Mouse (Mus musculus) midbrain, postnatal 0 days (tissue): ENCODE data around the gene Fntb. TPM values are rescaled to one million over a fixed set of nuclear protein-coding genes. Genes with fewer than 3 reads are reported as not detected.

Experiments
- ATAC-seq: fragments of 200-750 bp; cut with Nextera tagmentation; 2 replicates; pipeline ENCODE4 v1.8.0; 2017; ENCODE audit warnings: moderate number of reproducible peaks, mild to moderate bottlenecking, moderate TSS enrichment, moderate library complexity; ENCODE audit not compliant: low FRiP score
- DNase-seq: peaks from one replicate; pipeline ENCODE4 v3.0.0-alpha.2; 2015; ENCODE audit warnings: low spot score
- H3K27ac ChIP-seq: fragments of 300-500 bp; sonication (generic); 2 replicates; pipeline ENCODE4 v1.5.1; 2014; ENCODE audit warnings: low read depth, mild to moderate bottlenecking, low read length, mixed read lengths
- H3K27me3 ChIP-seq: fragments of 300-500 bp; sonication (generic); 2 replicates; pipeline ENCODE4 v1.6.1; 2014; ENCODE audit warnings: low read length, control low read depth, mixed read lengths; ENCODE audit not compliant: insufficient read depth
- H3K36me3 ChIP-seq: fragments of 300-500 bp; sonication (generic); 2 replicates; pipeline ENCODE4 v1.6.1; 2014; ENCODE audit warnings: low read length, control low read depth, mixed read lengths; ENCODE audit not compliant: insufficient read depth
- H3K4me1 ChIP-seq: fragments of 300-500 bp; sonication (generic); 2 replicates; pipeline ENCODE4 v1.6.1; 2014; ENCODE audit warnings: mild to moderate bottlenecking, control low read depth, antibody characterized with exemption, low read length, mixed read lengths; ENCODE audit not compliant: insufficient read depth
- H3K4me2 ChIP-seq: fragments of 300-500 bp; sonication (generic); 2 replicates; pipeline ENCODE4 v1.6.1; 2014; ENCODE audit warnings: low read depth, mild to moderate bottlenecking, low read length, mixed read lengths; ENCODE audit not compliant: poor library complexity, severe bottlenecking
- H3K4me3 ChIP-seq: fragments of 300-500 bp; sonication (generic); 2 replicates; pipeline ENCODE4 v1.5.1; 2014; ENCODE audit warnings: low read depth, mild to moderate bottlenecking, low read length, moderate library complexity
- H3K9ac ChIP-seq: fragments of 300-500 bp; sonication (generic); replicated peaks from 2 replicates; pipeline ENCODE4 v1.6.1; 2014; ENCODE audit warnings: mild to moderate bottlenecking, low read length, moderate library complexity, mixed read lengths; ENCODE audit not compliant: poor library complexity, severe bottlenecking
- H3K9me3 ChIP-seq: fragments of 300-500 bp; sonication (generic); 2 replicates; pipeline ENCODE4 v1.6.1; 2016; ENCODE audit warnings: low read length, control low read depth
- CTCF ChIP-seq: IDR thresholded peaks from 2 replicates; pipeline ENCODE4 v1.5.1; 2016; ENCODE audit warnings: antibody characterized with exemption, mild to moderate bottlenecking
- WGBS: fragments of 180-500 bp; shearing (Covaris S2); extraction: QIAGEN DNeasy Blood & Tissue Kit; methylation state at CpG from one replicate; pipeline ENCODE4 v1.1.7; 2014; 5-methylcytosine and 5-hydroxymethylcytosine counted together
- polyA plus RNA-seq: library from polyadenylated mRNA; unstranded; fragments of >200 nt; fragmentation: Nextera tagmentation; extraction: Ambion mirVana; gene quantifications from 2 replicates; pipeline ENCODE4 v1.2.1, GENCODE M21; 2015
- total RNA-seq: library from RNA; depleted of rRNA; stranded (reverse); fragments of >200 nt; gene quantifications from 2 replicates; pipeline ENCODE4 v1.2.3, GENCODE M21; 2014

Gene Fntb
- total and polyA plus RNA-seq, 2 experiments from 2014 or later, result 34.3 to 36.6 TPM

- Histone ChIP-seq H3K9me3 (no peaks in the 10 kb centered on the region), H3K4me2 (no peak overlapping the region), H3K4me1 (no peaks in the 10 kb centered on the region), H3K9ac (no peak overlapping the region), H3K27me3 (no peaks in the 10 kb centered on the region), H3K27ac (no peak overlapping the region), H3K4me3 (no peak overlapping the region), H3K36me3 (no peaks in the 10 kb centered on the region)
- 44% methylated on average over 14 of the region's 14 CpGs for WGBS
- ATAC-seq, result no peak
- peak; percentile 75 for TF ChIP-seq CTCF
- peak; percentile 77 for DNase-seq
These were observed 12.6 kb upstream of the Fntb start for GRCm38 (mm10) chr12:76752652-76753318.

GRCm38 (mm10) chr12:76765901-76766630 lies 677 bp downstream of the Fntb start:
- no peak for TF ChIP-seq CTCF
- Histone ChIP-seq H3K27ac (peak overlapping the region; percentile 88), H3K4me2 (peak overlapping the region; percentile 57), H3K9ac (peak overlapping the region; percentile 74), H3K36me3 (no peaks in the 10 kb centered on the region), H3K4me3 (peak overlapping the region; percentile 51), H3K4me1 (no peaks in the 10 kb centered on the region), H3K9me3 (no peaks in the 10 kb centered on the region), H3K27me3 (no peaks in the 10 kb centered on the region)
- DNase-seq (peak; percentile 32), ATAC-seq (peak; percentile 61)
- WGBS, result 28% methylated on average over 20 of the region's 20 CpGs

- Histone ChIP-seq H3K4me3 (no peak overlapping the region), H3K27ac (no peak overlapping the region), H3K9me3 (no peaks in the 10 kb centered on the region), H3K27me3 (no peaks in the 10 kb centered on the region), H3K36me3 (no peaks in the 10 kb centered on the region), H3K9ac (no peak overlapping the region), H3K4me2 (no peak overlapping the region), H3K4me1 (no peaks in the 10 kb centered on the region)
- no peak for TF ChIP-seq CTCF
- 88% methylated on average over 5 of the region's 5 CpGs for WGBS
- DNase-seq (no peak), ATAC-seq (no peak)
These were observed 5.6 kb downstream of the Fntb start for GRCm38 (mm10) chr12:76770841-76771500.

- Histone ChIP-seq H3K9ac (no peak overlapping the region), H3K4me2 (no peak overlapping the region), H3K36me3 (no peaks in the 10 kb centered on the region), H3K4me1 (no peaks in the 10 kb centered on the region), H3K4me3 (no peak overlapping the region), H3K27ac (no peak overlapping the region), H3K9me3 (no peaks in the 10 kb centered on the region), H3K27me3 (no peaks in the 10 kb centered on the region)
- ATAC-seq (no peak), DNase-seq (no peak)
- WGBS, result 91% methylated on average over 5 of the region's 5 CpGs
- TF ChIP-seq CTCF, result no peak
These were observed 6.2 kb downstream of the Fntb start for GRCm38 (mm10) chr12:76771540-76771939.

- no peak overlapping the region for H3K9ac ChIP-seq
- no peak overlapping the region for H3K4me3 ChIP-seq
- 83% methylated on average over 3 of the region's 3 CpGs for WGBS
- ATAC-seq, result no peak
- no peak for TF ChIP-seq CTCF
- H3K9me3 ChIP-seq, result no peaks in the 10 kb centered on the region
- no peak overlapping the region for H3K4me2 ChIP-seq
- no peaks in the 10 kb centered on the region for H3K27me3 ChIP-seq
- H3K27ac ChIP-seq, result no peak overlapping the region
- no peaks in the 10 kb centered on the region for H3K36me3 ChIP-seq
- DNase-seq, result no peak
- H3K4me1 ChIP-seq, result no peaks in the 10 kb centered on the region
These were observed 9.3 kb downstream of the Fntb start for GRCm38 (mm10) chr12:76774652-76775051.

GRCm38 (mm10) chr12:76775132-76775531 lies 9.7 kb downstream of the Fntb start:
- Histone ChIP-seq H3K36me3 (no peaks in the 10 kb centered on the region), H3K4me2 (no peak overlapping the region), H3K9ac (no peak overlapping the region), H3K9me3 (no peaks in the 10 kb centered on the region), H3K27ac (no peak overlapping the region), H3K27me3 (no peaks in the 10 kb centered on the region), H3K4me1 (no peaks in the 10 kb centered on the region), H3K4me3 (no peak overlapping the region)
- DNase-seq (no peak), ATAC-seq (no peak)
- TF ChIP-seq CTCF, result no peak
- 70% methylated on average over 4 of the region's 4 CpGs for WGBS
